Mouse (Mus musculus) liver, postnatal 0 days (tissue): ENCODE data around the gene Zfp653. TPM values are rescaled to one million over a fixed set of nuclear protein-coding genes. Genes with fewer than 3 reads are reported as not detected.

Experiments used
- ATAC-seq: fragments of 200-750 bp; cut with Nextera tagmentation; 2 replicates; pipeline ENCODE4 v1.8.0; 2017; ENCODE audit warnings: mild to moderate bottlenecking, moderate library complexity
- DNase-seq: peaks from one replicate; pipeline ENCODE4 v3.0.0-alpha.2; 2016
- H3K27ac ChIP-seq: fragments of 300-500 bp; sonication (generic); 2 replicates; pipeline ENCODE4 v1.5.1; 2014; ENCODE audit warnings: antibody characterized with exemption, moderate library complexity, mild to moderate bottlenecking, low read depth
- H3K27me3 ChIP-seq: fragments of 300-500 bp; sonication (generic); 2 replicates; pipeline ENCODE4 v1.6.1; 2014; ENCODE audit warnings: low read length, control low read depth, mixed read lengths; ENCODE audit not compliant: insufficient read depth
- H3K36me3 ChIP-seq: fragments of 300-500 bp; sonication (generic); replicated peaks from 2 replicates; pipeline ENCODE4 v1.6.1; 2014; ENCODE audit warnings: mild to moderate bottlenecking, control low read depth, low read length, moderate library complexity, mixed read lengths; ENCODE audit not compliant: insufficient read depth
- H3K4me1 ChIP-seq: fragments of 300-500 bp; sonication (generic); 2 replicates; pipeline ENCODE4 v1.6.1; 2014; ENCODE audit warnings: antibody characterized with exemption, mild to moderate bottlenecking, control low read depth; ENCODE audit not compliant: insufficient read depth
- H3K4me2 ChIP-seq: fragments of 300-500 bp; sonication (generic); 2 replicates; pipeline ENCODE4 v1.6.1; 2014; ENCODE audit warnings: low read depth, mild to moderate bottlenecking, low read length, moderate library complexity, mixed read lengths
- H3K4me3 ChIP-seq: fragments of 300-500 bp; sonication (generic); 2 replicates; pipeline ENCODE4 v1.5.1; 2014; ENCODE audit warnings: low read depth, low read length
- H3K9ac ChIP-seq: fragments of 300-500 bp; sonication (generic); replicated peaks from 2 replicates; pipeline ENCODE4 v1.6.1; 2014; ENCODE audit warnings: mild to moderate bottlenecking, moderate library complexity
- H3K9me3 ChIP-seq: fragments of 300-500 bp; sonication (generic); 2 replicates; pipeline ENCODE4 v1.6.1; 2016; ENCODE audit warnings: mild to moderate bottlenecking, control low read depth, low read length, mixed read lengths
- CTCF ChIP-seq: sonication (generic); IDR thresholded peaks from 2 replicates; pipeline ENCODE4 v1.5.1; 2016; ENCODE audit warnings: antibody characterized with exemption, low read depth
- EP300 ChIP-seq: IDR thresholded peaks from 2 replicates; pipeline ENCODE4 v1.6.1; 2016; ENCODE audit warnings: antibody characterized with exemption, low read depth, mild to moderate bottlenecking
- WGBS: fragments of 180-500 bp; shearing (Covaris S2); extraction: QIAGEN DNeasy Blood & Tissue Kit; methylation state at CpG from one replicate; pipeline ENCODE4 v1.1.7; 2014; ENCODE audit not compliant: insufficient replicate concordance; 5-methylcytosine and 5-hydroxymethylcytosine counted together
- polyA plus RNA-seq: library from polyadenylated mRNA; unstranded; fragments of >200 nt; fragmentation: Nextera tagmentation; extraction: Ambion mirVana; gene quantifications from 2 replicates; pipeline ENCODE4 v1.2.1, GENCODE M21; 2015

The Zfp653 gene
- polyA plus RNA-seq, 1 experiment from 2014 or later = 3.1 TPM

- H3K27me3 ChIP-seq = no peaks in the 10 kb centered on the region
- H3K9me3 ChIP-seq = no peaks in the 10 kb centered on the region
- no peak overlapping the region for H3K4me3 ChIP-seq
- no peak for DNase-seq
- ATAC-seq = no peak
- H3K9ac ChIP-seq = no peak overlapping the region
- no peak overlapping the region for H3K4me2 ChIP-seq
- H3K4me1 ChIP-seq = no peaks in the 10 kb centered on the region
- no peak overlapping the region for H3K27ac ChIP-seq
- peaks cover 42% of the 10 kb centered on the region for H3K36me3 ChIP-seq
- WGBS = 82% methylated on average over 3 of the region's 3 CpGs
- no peak for TF ChIP-seq EP300
- TF ChIP-seq CTCF = no peak
Observed at GRCm38 (mm10) chr9:22064341-22064740, 6.8 kb downstream of the Zfp653 start.

- ATAC-seq (no peak), DNase-seq (no peak)
- WGBS = 81% methylated on average over 2 of the region's 2 CpGs
- TF ChIP-seq EP300 (no peak), CTCF (no peak)
- Histone ChIP-seq H3K27ac (no peak overlapping the region), H3K36me3 (peaks cover 54% of the 10 kb centered on the region), H3K4me1 (no peaks in the 10 kb centered on the region), H3K4me3 (no peak overlapping the region), H3K27me3 (no peaks in the 10 kb centered on the region), H3K9ac (no peak overlapping the region), H3K4me2 (no peak overlapping the region), H3K9me3 (no peaks in the 10 kb centered on the region)
Observed at GRCm38 (mm10) chr9:22061339-22061738, 9.8 kb downstream of the Zfp653 start.

DNA sequence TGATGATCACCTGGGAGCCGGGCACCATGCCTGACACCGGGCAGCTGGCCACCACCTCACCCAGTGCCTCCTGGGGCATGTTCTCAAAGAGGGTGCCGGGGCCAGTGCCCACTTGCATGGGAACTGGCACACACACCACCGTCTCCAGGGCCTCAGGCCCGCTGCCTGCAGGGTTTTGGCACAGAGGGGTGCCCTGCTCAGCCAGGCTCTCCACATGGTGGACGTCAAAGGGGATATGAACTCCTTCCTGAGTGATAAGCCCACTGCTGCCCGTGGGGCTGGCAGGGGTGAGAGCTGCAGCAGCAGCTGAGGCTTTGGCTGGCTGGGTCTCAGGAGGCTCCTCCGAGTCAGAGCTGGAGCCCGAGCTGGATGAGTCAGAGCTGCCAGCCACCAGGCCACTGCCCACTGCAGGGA is 13.2 kb downstream of the Zfp653 start:
- Histone ChIP-seq H3K27ac (no peak overlapping the region), H3K9me3 (no peaks in the 10 kb centered on the region), H3K36me3 (peaks cover 31% of the 10 kb centered on the region), H3K4me3 (no peak overlapping the region), H3K4me1 (peaks cover 11% of the 10 kb centered on the region), H3K4me2 (no peak overlapping the region), H3K27me3 (peaks cover 21% of the 10 kb centered on the region), H3K9ac (no peak overlapping the region)
- WGBS = 80% methylated on average over 9 of the region's 9 CpGs
- TF ChIP-seq EP300 = no peak
- no peak for TF ChIP-seq CTCF
- ATAC-seq = no peak
- no peak for DNase-seq

GRCm38 (mm10) chr9:22057031-22057517 is 14.1 kb downstream of the Zfp653 start:
- Histone ChIP-seq H3K27me3 (peaks cover 30% of the 10 kb centered on the region), H3K36me3 (peaks cover 28% of the 10 kb centered on the region), H3K4me2 (no peak overlapping the region), H3K4me3 (no peak overlapping the region), H3K9me3 (no peaks in the 10 kb centered on the region), H3K9ac (no peak overlapping the region), H3K4me1 (peaks cover 11% of the 10 kb centered on the region), H3K27ac (no peak overlapping the region)
- WGBS = 89% methylated on average over 9 of the region's 9 CpGs
- DNase-seq (no peak), ATAC-seq (no peak)
- TF ChIP-seq CTCF = no peak
- no peak for TF ChIP-seq EP300

GRCm38 (mm10) chr9:22056303-22056910 is 14.8 kb downstream of the Zfp653 start:
- ATAC-seq = no peak
- H3K9ac ChIP-seq = no peak overlapping the region
- DNase-seq = no peak
- peaks cover 17% of the 10 kb centered on the region for H3K4me1 ChIP-seq
- 63% methylated on average over 9 of the region's 9 CpGs for WGBS
- H3K4me2 ChIP-seq = no peak overlapping the region
- no peak overlapping the region for H3K4me3 ChIP-seq
- no peaks in the 10 kb centered on the region for H3K9me3 ChIP-seq
- peaks cover 37% of the 10 kb centered on the region for H3K27me3 ChIP-seq
- TF ChIP-seq EP300 (no peak), CTCF (no peak)
- H3K27ac ChIP-seq = no peak overlapping the region
- peaks cover 24% of the 10 kb centered on the region for H3K36me3 ChIP-seq

- no peak overlapping the region for H3K27ac ChIP-seq
- WGBS = 36% methylated on average over 28 of the region's 29 CpGs
- no peak overlapping the region for H3K9ac ChIP-seq
- TF ChIP-seq EP300 (no peak), CTCF (no peak)
- H3K4me3 ChIP-seq = no peak overlapping the region
- peaks cover 44% of the 10 kb centered on the region for H3K27me3 ChIP-seq
- H3K9me3 ChIP-seq = no peaks in the 10 kb centered on the region
- ATAC-seq (no peak), DNase-seq (no peak)
- H3K4me2 ChIP-seq = no peak overlapping the region
- peaks cover 22% of the 10 kb centered on the region for H3K4me1 ChIP-seq
- H3K36me3 ChIP-seq = peaks cover 21% of the 10 kb centered on the region
Observed at GRCm38 (mm10) chr9:22055713-22056112, 15.5 kb downstream of the Zfp653 start.
